Mouse (Mus musculus) brain, embryonic 14.5 days (tissue): ENCODE results near the gene B4galt5. TPM values are rescaled to one million over a fixed set of nuclear protein-coding genes. Genes with fewer than 3 reads are reported as not detected.

Experiments used
- DNase-seq: peaks from one replicate; pipeline ENCODE4 v3.0.0-alpha.2; 2011; ENCODE audit warnings: low read depth
- CTCF ChIP-seq: fragments of 200-500 bp; IDR thresholded peaks from 2 replicates; pipeline ENCODE4 v1.5.1; 2012; ENCODE audit warnings: inconsistent platforms, mild to moderate bottlenecking, moderate library complexity, borderline replicate concordance; ENCODE audit not compliant: insufficient read depth, insufficient read length; ENCODE audit errors: extremely low read depth
- POLR2A ChIP-seq: fragments of 200-500 bp; IDR thresholded peaks from 2 replicates; pipeline ENCODE4 v1.6.1; 2012; ENCODE audit warnings: mild to moderate bottlenecking, inconsistent platforms, borderline replicate concordance; ENCODE audit not compliant: poor library complexity, insufficient read depth, insufficient read length, severe bottlenecking; ENCODE audit errors: extremely low read depth
- polyA plus RNA-seq: library from polyadenylated mRNA; depleted of rRNA; stranded (reverse); fragments of >200 nt; gene quantifications from 2 replicates; pipeline ENCODE4 v1.2.3, GENCODE M21; 2012

Gene B4galt5
- polyA plus RNA-seq, 1 experiment: 36.9 TPM

GRCm38 (mm10) chr2:167321372-167321771, 27.6 kb downstream of the B4galt5 start:
- no peak for DNase-seq
- TF ChIP-seq CTCF (no peak), POLR2A (no peak)

- TF ChIP-seq POLR2A (no peak), CTCF (no peak)
- no peak for DNase-seq
These were observed 30.0 kb downstream of the B4galt5 start for GRCm38 (mm10) chr2:167318981-167319380.

- peak; percentile 88 for DNase-seq
These were observed 32.2 kb downstream of the B4galt5 start for GRCm38 (mm10) chr2:167316724-167317187.

GRCm38 (mm10) chr2:167314491-167314890, 34.5 kb downstream of the B4galt5 start:
- TF ChIP-seq POLR2A (no peak), CTCF (no peak)
- no peak for DNase-seq

More at GRCm38 (mm10) chr2:167316724-167317187, 32.2 kb downstream of the B4galt5 start:
- TF ChIP-seq POLR2A (no peak), CTCF (no peak)

- DNase-seq: peak; percentile 88
- TF ChIP-seq POLR2A: no peak
- TF ChIP-seq CTCF: no peak
These were observed 35.3 kb downstream of the B4galt5 start for GRCm38 (mm10) chr2:167313501-167314326.

GRCm38 (mm10) chr2:167310121-167310520, 38.9 kb downstream of the B4galt5 start:
- no peak for DNase-seq
- TF ChIP-seq POLR2A (no peak), CTCF (no peak)

- TF ChIP-seq CTCF (no peak), POLR2A (no peak)
- peak; percentile 64 for DNase-seq
These were observed 39.7 kb downstream of the B4galt5 start for GRCm38 (mm10) chr2:167309286-167309685.

- TF ChIP-seq POLR2A (no peak), CTCF (no peak)
- no peak for DNase-seq
These were observed 41.3 kb downstream of the B4galt5 start for GRCm38 (mm10) chr2:167307716-167308115.

GRCm38 (mm10) chr2:167306626-167307541, 42.1 kb downstream of the B4galt5 start:
- TF ChIP-seq POLR2A (no peak), CTCF (no peak)
- DNase-seq: no peak

- no peak for TF ChIP-seq CTCF
- no peak for TF ChIP-seq POLR2A
These were observed 42.7 kb downstream of the B4galt5 start for GRCm38 (mm10) chr2:167306273-167306594.

GRCm38 (mm10) chr2:167305382-167306272, 43.4 kb downstream of the B4galt5 start:
- TF ChIP-seq CTCF: no peak
- no peak for DNase-seq

More at GRCm38 (mm10) chr2:167306273-167306594, 42.7 kb downstream of the B4galt5 start:
- DNase-seq: no peak
